Mouse (Mus musculus) brain, embryonic 14.5 days (tissue): Measurements from ENCODE around the gene Gm9837. TPM values are rescaled to one million over a fixed set of nuclear protein-coding genes. Genes with fewer than 3 reads are reported as not detected.

Experiments
- DNase-seq: peaks from one replicate; pipeline ENCODE4 v3.0.0-alpha.2; 2011; ENCODE audit warnings: low read depth
- CTCF ChIP-seq: fragments of 200-500 bp; IDR thresholded peaks from 2 replicates; pipeline ENCODE4 v1.5.1; 2012; ENCODE audit warnings: inconsistent platforms, mild to moderate bottlenecking, moderate library complexity, borderline replicate concordance; ENCODE audit not compliant: insufficient read depth, insufficient read length; ENCODE audit errors: extremely low read depth
- POLR2A ChIP-seq: fragments of 200-500 bp; IDR thresholded peaks from 2 replicates; pipeline ENCODE4 v1.6.1; 2012; ENCODE audit warnings: mild to moderate bottlenecking, inconsistent platforms, borderline replicate concordance; ENCODE audit not compliant: poor library complexity, insufficient read depth, insufficient read length, severe bottlenecking; ENCODE audit errors: extremely low read depth
- polyA plus RNA-seq: library from polyadenylated mRNA; depleted of rRNA; stranded (reverse); fragments of >200 nt; gene quantifications from 2 replicates; pipeline ENCODE4 v1.2.3, GENCODE M21; 2012

Gene Gm9837
- polyA plus RNA-seq, 1 experiment, result not detected

DNA sequence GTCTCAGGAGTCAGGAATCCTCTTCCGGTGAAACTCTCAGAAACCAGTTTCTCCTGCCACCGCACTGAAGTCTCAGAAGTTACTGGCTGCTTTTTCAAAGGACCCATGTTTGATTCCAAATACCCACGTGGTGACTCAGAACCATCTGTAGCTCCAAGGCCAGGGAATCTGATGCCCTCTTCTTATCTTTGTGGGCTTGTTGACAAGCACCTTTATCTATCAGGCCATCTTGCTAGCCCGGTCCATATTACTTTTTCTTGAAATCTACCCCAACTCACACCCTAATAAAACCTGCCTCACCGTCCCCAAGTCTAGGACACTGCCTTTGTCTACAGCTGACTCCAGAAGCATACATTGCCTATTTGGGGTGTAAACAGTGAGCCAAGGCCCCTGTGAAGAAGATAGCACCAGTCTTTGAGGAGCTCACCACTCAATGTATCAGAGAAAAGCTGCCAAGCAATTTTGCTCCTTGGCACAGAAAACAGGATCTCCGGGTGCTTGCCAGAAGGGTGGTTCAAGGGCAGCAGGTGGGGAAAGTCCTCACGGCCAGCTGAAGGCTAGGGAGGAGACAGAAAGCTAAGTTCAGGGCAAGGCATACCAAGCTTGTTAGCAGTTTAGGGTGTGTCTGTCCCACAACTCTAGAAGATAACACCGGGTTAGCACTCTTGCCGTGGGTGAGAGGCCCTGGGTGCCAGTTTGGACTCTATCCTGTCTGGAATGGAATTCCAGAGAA, 13.0 kb upstream of the Gm9837 start:
- TF ChIP-seq POLR2A (no peak), CTCF (no peak)
- DNase-seq, result no peak

DNA sequence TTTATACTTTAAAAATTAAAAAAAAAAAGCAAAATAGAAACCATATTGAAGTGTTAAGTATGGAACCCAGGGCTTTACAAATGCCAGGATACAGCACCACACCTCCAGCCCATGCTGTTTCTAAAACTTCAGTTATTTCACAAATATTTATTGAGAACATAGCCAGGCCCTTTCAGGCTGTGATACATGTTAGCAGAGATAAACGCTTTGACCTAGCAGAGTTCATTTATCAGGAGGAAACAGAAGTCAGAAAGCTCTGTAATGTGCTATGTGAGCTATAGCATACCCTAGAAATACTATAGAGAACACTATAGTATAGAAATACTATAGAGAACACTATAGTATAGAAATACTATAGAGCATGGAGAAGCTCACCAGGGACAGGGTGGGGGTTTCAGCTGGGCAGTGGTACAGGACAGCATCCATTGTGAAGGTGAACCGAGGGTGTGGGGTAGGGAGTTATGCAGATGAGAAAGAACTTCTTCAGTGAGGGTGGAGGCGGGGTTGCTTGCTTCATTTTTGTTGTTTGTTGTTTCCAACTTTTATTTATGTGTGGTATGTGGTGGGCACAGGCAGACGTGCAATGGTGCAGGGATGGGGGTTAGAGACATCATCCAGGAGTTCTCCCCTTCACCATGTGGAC, 10.9 kb upstream of the Gm9837 start:
- TF ChIP-seq POLR2A (no peak), CTCF (no peak)
- DNase-seq, result no peak

DNA sequence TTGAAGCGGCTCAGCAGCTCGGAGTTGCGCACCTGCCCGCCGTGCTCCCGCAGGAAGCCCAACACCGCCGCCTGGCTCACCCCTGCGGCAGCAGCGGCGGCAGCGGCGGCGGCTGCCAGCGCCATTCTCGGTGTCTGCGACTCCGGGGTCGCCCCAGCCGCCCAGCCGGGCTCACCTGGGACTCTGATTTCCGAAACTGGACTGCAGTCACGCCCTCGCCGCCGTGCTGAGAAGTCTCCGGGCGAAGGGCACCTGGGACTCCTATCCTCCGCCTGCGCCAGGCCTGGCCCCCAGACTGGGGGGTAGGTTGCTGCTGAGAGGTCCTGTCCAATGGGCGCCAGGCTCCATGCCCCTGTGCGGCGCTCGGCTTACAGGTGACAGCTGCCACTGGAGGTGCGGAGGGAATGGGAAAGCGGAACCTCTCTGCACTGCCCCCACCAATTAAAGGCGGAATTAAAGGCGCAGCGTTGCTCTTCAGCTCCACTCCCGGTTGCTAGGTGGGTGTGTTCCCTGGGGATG, 9.6 kb upstream of the Gm9837 start, which contains the start of the genes Gm9945 and Sowaha:
Gene Gm9945 (plus strand): TSS at position 384 of the 519 bp plus-strand sequence.
Gene Sowaha (minus strand): TSS at position 492 of the 519 bp plus-strand sequence.
- peak; percentile 53 for DNase-seq
- no peak for TF ChIP-seq CTCF
- no peak for TF ChIP-seq POLR2A

DNA sequence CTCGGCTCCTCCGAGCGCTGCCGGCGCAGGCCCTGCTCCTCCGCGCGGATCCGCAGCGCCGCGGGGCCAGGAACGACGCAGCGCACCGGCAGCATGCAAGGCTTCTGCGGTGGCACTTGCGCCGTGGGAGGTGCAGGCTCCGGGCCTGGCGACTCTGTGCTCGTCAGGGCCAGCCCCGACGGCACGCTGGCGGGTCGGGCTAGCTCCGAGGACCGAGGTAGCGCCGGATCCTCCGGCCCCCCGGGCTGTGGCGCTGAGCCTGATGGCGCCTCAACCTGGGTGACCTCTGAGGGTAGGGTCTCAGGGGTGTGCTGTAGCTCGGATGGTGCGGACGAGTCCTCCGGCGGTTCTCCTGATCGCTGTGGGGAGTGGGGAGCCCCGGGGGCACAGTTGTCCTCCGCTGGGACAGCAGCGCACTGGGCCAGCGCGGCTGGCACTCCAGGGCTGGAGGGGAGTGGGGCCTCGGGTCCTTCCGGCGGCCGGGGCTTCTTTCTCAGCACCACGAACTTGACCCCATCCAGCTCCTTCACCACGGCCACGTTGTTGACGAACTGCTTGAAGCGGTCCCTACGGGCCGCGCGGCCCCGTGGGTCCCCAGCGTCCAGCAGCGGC, 9.0 kb upstream of the Gm9837 start:
- TF ChIP-seq POLR2A, result no peak
- TF ChIP-seq CTCF, result no peak
- peak; percentile 35 for DNase-seq

DNA sequence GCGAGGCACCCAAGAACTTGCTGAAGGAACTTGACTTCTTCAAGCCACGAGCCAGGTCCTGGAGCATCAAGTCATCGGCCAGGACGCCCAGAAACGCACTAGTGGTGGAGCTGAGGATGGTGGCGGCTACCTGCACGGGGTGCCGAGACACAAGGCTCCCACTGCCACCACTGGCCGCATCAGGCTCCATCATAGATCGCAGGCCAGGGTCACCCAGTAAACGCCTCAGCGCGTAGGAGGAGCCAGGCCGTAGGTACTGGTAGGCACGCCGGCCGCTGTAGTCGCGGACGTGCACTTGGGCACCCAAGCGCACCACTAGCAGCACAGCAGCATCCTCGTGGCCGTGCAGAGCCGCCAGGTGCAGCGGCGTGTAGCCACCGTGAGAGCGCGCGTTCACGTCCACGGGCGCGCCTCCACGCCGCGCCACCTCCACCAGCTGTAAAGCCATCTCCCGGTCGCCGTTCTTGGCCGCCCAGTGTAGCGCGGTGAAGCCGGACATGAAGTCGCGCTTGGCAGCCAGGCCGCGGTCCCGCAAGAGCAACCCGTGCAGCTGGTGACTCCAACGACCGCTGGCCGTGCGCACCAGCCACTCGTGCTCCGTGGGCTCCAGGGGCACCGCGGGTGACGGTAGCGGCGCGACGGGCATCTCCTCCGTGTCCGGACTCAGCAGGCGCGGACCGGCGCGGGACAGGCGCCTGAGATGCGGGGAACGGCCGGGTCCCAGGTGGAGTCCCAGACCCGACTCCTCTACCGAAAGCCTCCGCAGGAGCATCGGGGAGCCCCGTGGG, 8.3 kb upstream of the Gm9837 start:
- peak; percentile 39 for DNase-seq
- no peak for TF ChIP-seq POLR2A
- TF ChIP-seq CTCF, result no peak

DNA sequence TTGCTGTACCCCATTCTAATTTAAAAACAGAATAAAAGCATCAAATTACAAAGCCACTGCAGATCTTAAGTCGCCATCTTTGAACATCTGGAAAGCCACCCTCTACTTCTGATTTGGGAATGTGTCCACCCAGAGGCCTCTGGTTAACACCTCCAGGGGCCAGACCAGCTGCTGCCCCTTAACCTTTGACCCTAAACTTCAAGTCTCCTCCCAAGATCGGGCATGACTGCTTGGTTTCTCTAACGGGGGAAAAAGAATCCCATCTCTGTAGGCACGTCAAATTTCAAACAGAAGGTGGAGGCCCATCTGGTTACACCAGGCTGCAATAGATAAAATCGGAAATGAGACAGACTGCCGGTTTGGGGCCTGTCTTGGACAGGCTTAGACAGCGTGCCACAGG, 7.6 kb upstream of the Gm9837 start:
- no peak for TF ChIP-seq CTCF
- no peak for TF ChIP-seq POLR2A
- DNase-seq, result no peak

DNA sequence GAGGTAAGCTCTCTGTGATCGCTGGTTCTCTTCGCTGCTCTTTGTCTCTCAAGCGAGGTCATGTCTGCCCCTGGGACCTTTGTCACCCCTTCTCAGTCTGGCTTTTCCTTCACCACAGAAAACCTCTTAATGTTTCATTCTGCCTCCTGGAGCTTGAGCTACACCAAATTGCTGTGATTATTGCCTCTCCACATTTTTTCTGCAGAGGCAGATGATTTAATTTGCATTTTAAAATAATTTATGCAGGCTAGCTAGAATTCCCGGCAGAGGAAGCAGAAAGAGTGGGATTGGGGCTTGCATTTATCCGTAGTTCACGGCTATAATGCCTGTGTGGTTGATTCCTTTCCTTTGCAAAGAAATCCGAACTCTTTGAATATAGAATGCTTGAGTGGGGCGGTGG, 5.3 kb upstream of the Gm9837 start:
- DNase-seq, result peak; percentile 79
- TF ChIP-seq POLR2A, result no peak
- no peak for TF ChIP-seq CTCF

DNA sequence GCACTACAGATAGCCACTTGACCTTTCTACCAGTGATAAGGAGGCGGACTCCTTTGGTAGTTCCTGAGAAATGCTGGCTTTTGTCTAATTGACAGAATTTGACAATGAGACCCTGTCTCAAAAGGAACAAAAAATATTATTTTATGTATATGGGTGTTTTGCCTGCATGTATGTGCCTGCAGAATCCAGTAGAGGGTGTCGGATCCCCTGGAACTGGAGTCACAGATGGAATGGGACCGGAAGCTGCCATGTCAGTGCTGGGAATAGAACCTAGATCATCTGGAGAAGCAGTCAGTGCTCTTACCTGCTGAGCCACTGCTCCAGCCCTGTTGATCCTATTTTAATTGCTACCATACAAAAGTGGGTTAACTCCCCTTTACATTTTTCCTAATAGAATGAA, 2.4 kb upstream of the Gm9837 start:
- peak; percentile 18 for DNase-seq
- TF ChIP-seq CTCF, result peak; percentile 14; the same call in 1 of the 2 replicates
- no peak for TF ChIP-seq POLR2A

DNA sequence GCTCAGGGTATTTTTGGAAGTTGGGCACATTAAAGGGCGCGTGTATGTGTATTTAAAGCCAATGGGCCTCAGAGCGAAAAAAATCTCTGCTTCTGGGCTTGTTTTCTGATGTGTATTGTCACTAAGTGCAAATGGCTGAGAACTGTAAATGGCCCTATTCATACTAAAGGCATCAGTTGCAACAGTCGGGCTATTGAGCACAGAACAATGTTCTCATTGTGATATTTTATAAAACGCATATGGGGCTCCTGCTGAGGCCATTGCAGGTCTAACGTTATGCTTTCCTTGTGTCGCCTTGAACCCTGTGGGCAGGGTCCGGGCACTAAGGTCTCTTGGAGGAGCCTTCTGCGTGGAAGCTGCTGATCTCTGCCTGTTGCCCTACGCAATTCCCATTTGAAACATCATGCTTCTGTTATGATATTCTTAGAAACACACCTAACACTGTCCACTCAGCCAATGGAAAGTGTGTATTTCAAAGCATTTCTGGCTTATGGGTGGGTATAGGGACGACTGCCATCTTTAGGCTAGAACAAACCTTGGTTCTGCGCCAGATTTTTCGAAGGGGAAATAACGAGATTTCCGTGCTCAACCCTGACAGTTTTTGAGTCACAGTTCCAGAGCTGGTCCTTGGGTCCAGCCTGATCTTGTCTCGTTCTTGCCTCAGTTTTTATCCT, 848 bp downstream of the Gm9837 start:
- TF ChIP-seq POLR2A (no peak), CTCF (no peak)
- peak; percentile 40 for DNase-seq

DNA sequence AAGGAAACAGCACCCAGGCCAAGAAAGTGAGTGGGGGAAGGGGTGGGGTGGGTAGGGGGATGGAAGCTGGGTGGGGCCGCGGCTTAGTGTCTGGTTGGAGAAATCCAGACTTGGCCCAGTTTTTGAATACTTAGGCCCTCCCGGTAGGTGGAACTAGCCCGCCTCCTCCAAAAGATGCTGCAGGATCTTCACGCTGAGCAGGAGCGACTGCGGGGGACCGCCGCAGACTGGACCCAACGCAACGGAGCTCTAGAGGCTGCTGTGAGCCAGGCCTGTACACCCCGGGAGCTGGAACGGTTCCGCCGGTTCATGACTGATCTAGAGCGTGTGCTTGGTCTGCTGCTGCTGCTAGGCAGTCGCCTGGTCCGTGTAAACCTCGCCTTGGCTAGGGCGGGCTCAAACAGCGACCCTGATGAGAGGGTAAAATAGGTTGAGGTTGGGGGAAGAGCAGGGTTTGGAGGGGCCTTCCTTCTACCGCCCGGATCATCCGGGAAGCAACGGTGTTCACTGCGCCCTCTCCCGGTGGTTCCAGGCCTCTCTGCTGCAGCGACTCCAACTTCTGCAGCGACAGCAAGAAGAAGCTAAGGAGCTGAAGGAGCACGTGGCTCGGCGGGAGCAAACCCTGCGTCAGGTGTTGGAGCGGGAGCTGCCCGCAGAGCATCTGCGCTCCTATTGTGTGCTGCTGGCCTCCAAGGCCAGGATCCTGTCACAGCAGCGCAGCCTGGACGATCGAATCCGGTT, 3.9 kb downstream of the Gm9837 start:
- no peak for TF ChIP-seq POLR2A
- peak; percentile 89 for TF ChIP-seq CTCF
- peak; percentile 87 for DNase-seq
